Mouse (Mus musculus): ENCODE measurements at regions not wholly inside any gene's neighbourhood (a gene's known extent, or its start where the extent isn't known, plus 50 kb on each side); places are given as distances from the start of the nearest gene placed in this dataset.

DNA sequence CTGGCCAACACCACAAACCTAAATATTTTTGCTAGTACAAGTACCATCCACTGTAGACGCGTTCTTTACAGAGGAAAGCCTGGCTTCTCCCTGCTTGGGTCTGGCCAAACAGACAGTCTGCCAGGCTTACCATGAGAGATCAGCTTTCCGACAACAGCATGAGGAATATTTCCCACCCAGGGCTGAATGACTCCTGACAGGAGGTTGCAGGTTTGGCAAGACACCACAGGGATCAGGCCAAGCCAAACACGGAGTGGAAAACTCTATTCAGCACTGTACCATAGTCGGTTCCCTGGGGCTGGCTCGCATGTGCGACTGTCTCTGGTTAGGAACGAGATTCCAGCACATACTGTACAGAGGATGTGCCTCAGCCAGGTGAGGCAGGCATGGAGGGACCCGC, 140.7 kb upstream of the Supt20 start:
- TF ChIP-seq CTCF (IDR thresholded peaks at IDR 0.05; ENCODE audit: extremely low read depth, insufficient read depth, insufficient read length, insufficient replicate concordance) (no peak), POLR2A (IDR thresholded peaks at IDR 0.05; ENCODE audit: low read depth, low read length) (no peak)

Measured in spleen, adult 2 months (tissue).